Mouse (Mus musculus) bone marrow macrophage, adult 2 months (primary cell): ENCODE results near the gene B430305J03Rik.

Experiments
- CTCF ChIP-seq: IDR thresholded peaks from 2 replicates; pipeline ENCODE4 v1.5.1; 2012; ENCODE audit warnings: low read depth, mild to moderate bottlenecking, low read length, moderate library complexity
- POLR2A ChIP-seq: IDR thresholded peaks from 2 replicates; pipeline ENCODE4 v1.6.1; 2012; ENCODE audit warnings: mild to moderate bottlenecking, low read depth, low read length, borderline replicate concordance

DNA sequence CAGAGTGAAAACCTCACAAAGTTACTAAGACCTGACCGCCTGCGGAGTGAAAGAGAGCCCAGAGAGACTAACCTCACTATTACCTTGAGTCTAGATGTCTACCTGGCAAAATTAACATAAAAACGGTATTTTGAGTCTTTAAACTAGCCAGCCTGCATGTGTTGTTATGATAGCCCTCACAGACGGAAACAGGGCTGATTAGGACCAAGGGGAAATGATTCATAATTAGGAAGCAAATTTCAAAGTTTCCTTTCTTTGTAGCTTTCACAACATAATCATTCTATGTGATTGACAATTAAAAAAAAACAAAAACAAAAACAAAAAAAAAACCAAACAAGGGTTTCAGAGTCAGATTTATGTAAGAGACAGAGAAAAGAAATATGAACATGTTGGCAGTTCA lies 20.6 kb upstream of the B430305J03Rik start:
- TF ChIP-seq POLR2A: no peak
- TF ChIP-seq CTCF: no peak
